Mouse (Mus musculus) heart, adult 8-10 months (tissue): ENCODE data around the gene Nup188. TPM values are rescaled to one million over a fixed set of nuclear protein-coding genes. Genes with fewer than 3 reads are reported as not detected.
A peak's percentile ranks its signal among the peaks of the same experiment; 100 is the strongest.

Experiments used
- DNase-seq: peaks from one replicate; pipeline ENCODE4 v3.0.0; 2022; ENCODE audit warnings: low spot score
- microRNA-seq: library from miRNA; unstranded; fragments of <30 nt; microRNA quantifications from one replicate; pipeline ENCODE4 v1.2.0, GENCODE M21; 2022
- total RNA-seq, 4 experiments: library from RNA; stranded (reverse); gene quantifications; 2 replicates each; pipeline ENCODE4 v1.2.4; 2022

Gene Nup188
- total RNA-seq, 4 experiments from 2014 or later = 15.3 to 19.8 (median 16.4) TPM

DNA sequence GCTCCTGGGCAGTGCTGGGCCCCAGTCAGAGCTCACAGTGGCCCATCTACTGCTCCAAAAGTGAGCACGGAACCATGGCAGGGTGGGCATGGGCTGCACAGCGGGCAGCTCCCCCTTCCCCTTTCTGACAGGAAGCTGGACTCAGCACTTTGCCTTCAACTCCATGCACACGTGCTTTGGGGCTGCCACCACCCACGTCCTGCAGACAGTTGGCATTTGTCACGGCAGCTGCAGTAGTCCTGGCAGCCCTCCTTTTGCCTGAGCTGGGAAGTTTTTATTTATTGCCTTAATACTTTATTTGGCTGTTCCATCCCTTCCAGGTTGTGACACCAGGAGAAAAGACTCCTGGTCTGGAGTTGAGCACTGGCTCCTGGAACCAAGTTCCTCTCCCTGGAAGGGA lies 98.6 kb downstream of the Nup188 start:
- no peak for DNase-seq

DNA sequence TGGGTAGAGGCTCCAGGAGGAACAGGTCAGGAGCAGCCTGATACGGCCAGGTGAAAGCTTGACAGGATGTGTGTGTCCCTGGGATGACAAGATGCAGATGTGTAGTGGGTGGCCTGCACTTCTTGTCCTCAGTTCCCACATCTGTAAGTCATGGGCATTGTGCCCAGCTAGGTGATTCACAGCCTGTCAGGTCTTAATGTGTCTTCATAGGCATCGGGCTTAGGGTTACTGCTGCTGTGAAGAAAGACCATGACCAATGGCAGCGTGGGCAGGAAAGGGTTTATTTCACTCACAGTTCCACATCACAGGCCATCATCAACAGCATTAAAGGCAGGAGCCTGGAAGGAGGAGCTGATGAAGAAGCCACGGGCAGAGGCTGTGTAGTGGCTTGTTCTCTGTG lies 99.4 kb downstream of the Nup188 start:
- DNase-seq = no peak

GRCm38 (mm10) chr2:30386913-30387312 lies 100.7 kb downstream of the Nup188 start:
- DNase-seq = no peak

GRCm38 (mm10) chr2:30389000-30389399 lies 102.8 kb downstream of the Nup188 start:
- no peak for DNase-seq

DNA sequence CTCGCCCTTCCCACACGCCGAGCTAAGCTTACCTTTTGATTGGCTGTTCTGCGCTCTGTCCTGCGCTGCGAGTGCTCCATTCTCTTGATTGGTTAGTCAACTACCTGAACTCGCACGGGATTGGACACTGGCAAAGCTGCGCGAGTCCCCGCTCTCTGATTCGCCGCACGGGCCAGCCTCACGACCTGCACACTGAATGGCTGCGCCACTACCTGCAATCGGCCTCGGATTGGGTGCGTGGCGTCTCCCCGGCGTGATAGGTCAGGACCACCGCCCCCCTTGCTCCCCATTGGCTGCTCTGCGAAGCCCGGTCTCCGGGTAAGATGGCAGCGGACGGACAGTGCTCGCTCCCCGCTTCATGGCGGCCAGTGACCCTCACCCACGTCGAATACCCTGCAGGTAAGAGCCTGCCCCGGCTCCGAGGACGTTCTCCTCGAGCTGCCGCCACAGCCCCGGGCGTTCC lies 105.9 kb downstream of the Nup188 start, which contains the start of gene Dolpp1:
Gene Dolpp1 (plus strand): TSS at position 141 of the 463 bp plus-strand sequence.
- DNase-seq = peak; percentile 97

DNA sequence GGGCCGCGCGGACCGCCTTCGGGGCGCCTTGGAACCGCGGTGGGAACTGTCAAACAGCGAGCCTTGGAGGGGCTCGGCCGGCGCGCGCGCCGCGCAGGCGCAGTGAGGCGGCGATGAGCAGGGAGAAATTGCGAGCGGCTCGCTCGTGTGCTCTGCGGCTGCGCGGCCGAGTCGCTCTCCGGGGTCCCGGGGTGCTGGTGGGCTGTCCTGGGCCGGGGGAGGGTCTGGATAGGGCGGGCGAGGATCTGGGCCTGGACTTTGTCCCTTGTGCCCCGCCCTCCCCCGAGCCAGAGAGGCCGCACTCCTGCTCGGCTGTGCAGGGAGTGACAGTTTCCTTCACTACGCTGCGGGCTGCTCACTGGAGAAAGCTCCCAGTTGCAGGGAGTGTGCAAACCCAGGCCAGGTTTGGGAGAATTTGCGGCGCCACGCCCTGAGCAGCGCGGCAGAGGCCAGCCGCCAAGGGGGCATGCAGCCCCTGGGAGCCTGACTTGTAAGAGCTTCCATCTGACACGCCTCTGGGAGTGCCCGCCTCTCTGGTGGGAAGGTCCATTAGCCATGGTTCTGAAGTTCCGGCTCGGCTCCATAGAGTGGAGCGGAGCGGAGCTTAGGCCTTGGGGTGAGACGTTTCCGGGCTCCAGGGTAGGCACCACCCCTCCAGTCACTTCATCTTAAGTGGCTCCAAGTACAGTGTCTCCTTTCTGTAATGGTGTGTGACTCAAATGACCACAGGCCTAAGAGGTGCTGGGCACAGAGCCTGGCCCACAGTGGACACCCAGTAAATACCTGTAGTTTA lies 106.6 kb downstream of the Nup188 start:
- DNase-seq = peak; percentile 80

- no peak for DNase-seq
These were observed 107.1 kb downstream of the Nup188 start for GRCm38 (mm10) chr2:30393370-30393656.

Small RNAs within 50 kb of the gene (microRNA-seq; reads per million reads assigned to microRNA genes)
- gene Gm47292 = not detected

Other genes starting within 250 kb of the Nup188 start
- gene Wdr34, start 237.5 kb upstream of the Nup188 start, total RNA-seq = 1 to 10 TPM; 6.5 to 9.2 (median 7.8) TPM
- gene Set, start 229.0 kb upstream of the Nup188 start, total RNA-seq = 100 to 1,000 TPM in 2 of 4 experiments, 10 to 100 TPM in 2; 98.3 to 109 (median 100) TPM
- 10 to 100 TPM in 2 of 4 experiments, 1 to 10 TPM in 2; 9.0 to 11.2 (median 10.1) TPM for gene Pkn3, start 208.7 kb upstream of the Nup188 start, total RNA-seq
- gene Zdhhc12, start 192.7 kb upstream of the Nup188 start, total RNA-seq = 1 to 10 TPM; 2.3 to 4.1 (median 3.6) TPM
- 10 to 100 TPM; 24.9 to 27.6 (median 25.8) TPM for gene Zer1, start 161.8 kb upstream of the Nup188 start, total RNA-seq
- gene Tbc1d13, start 152.7 kb upstream of the Nup188 start, total RNA-seq = 10 to 100 TPM; 14.8 to 19.9 (median 17.6) TPM
- gene Endog, start 114.9 kb upstream of the Nup188 start, total RNA-seq = 100 to 1,000 TPM in 1 of 4 experiments, 10 to 100 TPM in 3; 93.9 to 101 (median 96.8) TPM
- gene Spout1, start 107.9 kb upstream of the Nup188 start, total RNA-seq = 1 to 10 TPM; 5.3 to 6.3 (median 6.0) TPM
- 10 to 100 TPM; 32.6 to 36.9 (median 34.7) TPM for gene Kyat1, start 80.5 kb upstream of the Nup188 start, total RNA-seq
- 10 to 100 TPM; 50.2 to 66.4 (median 61.0) TPM for gene Lrrc8a, start 48.7 kb upstream of the Nup188 start, total RNA-seq
- gene Gm28035, start 45.8 kb upstream of the Nup188 start, total RNA-seq = 1 to 10 TPM; 1.8 to 6.1 (median 3.6) TPM
- gene Phyhd1, start 20.2 kb upstream of the Nup188 start, total RNA-seq = 100 to 1,000 TPM in 3 of 4 experiments, 10 to 100 TPM in 1; 97.7 to 135 (median 112) TPM
- 1 to 10 TPM in 2 of 4 experiments, not detected in 2; 1.3 to 3.7 TPM for gene Gm28038, start 5.4 kb upstream of the Nup188 start, total RNA-seq
- 10 to 100 TPM; 20.8 to 25.2 (median 24.1) TPM for gene Dolk, start 63 bp upstream of the Nup188 start, total RNA-seq
- 10 to 100 TPM; 37.2 to 45.5 (median 41.6) TPM for gene Sh3glb2, start 72.9 kb downstream of the Nup188 start, total RNA-seq
- 10 to 100 TPM; 66.5 to 76.0 (median 71.4) TPM for gene Miga2, start 77.8 kb downstream of the Nup188 start, total RNA-seq
- 1 to 10 TPM; 5.7 to 9.8 (median 7.9) TPM for gene Dolpp1, start 105.9 kb downstream of the Nup188 start, total RNA-seq
- 100 to 1,000 TPM; 490 to 636 (median 559) TPM for gene Crat, start 129.4 kb downstream of the Nup188 start, total RNA-seq
- 100 to 1,000 TPM in 1 of 4 experiments, 10 to 100 TPM in 3; 74.6 to 100 (median 83.0) TPM for gene Ptpa, start 129.6 kb downstream of the Nup188 start, total RNA-seq
- gene Ier5l, start 187.8 kb downstream of the Nup188 start, total RNA-seq = 1 to 10 TPM; 2.4 to 5.0 (median 4.3) TPM